Mouse (Mus musculus) CD4-positive, CD25-positive, alpha-beta regulatory T cell, adult 9 weeks (primary cell): ENCODE data around the gene Adtrp. TPM values are rescaled to one million over a fixed set of nuclear protein-coding genes. Genes with fewer than 3 reads are reported as not detected.

Experiments
- polyA plus RNA-seq: library from polyadenylated mRNA; unstranded; fragments of 100-300 nt; shearing (Covaris generic); gene quantifications from one replicate; pipeline ENCODE4 v1.2.1, GENCODE M21; 2017

The Adtrp gene
- polyA plus RNA-seq = not detected

DNA sequence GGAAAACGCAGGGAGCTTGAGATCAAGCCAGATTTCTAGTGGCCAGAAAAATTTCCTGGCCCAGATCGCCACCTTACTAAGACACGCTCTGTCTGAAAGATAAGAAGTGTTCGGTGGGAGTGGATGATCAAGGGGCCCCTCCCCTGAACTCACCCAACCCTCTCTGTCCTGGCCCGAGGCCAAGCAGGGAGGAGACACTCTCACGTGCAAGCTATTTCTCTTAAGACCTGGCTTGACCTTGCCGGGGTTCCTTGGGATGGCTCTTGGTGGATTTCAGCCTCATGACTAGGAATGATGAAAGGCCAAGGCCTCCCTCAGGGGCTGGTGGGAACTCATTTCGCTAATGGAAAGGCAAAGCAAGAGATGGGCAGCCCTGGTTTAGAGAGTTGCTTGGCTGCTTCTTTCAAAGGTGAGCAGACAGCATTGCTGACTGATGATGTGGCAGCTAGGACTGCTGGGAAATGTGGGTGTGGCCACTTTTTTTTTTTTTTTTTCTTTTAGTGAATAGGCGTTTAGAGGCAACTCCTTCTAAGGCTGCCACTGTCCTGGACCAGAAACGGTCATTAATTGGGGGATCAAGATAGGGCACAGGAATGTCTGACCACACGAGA is at the start of gene Adtrp:
Gene Adtrp, minus strand, starts transcription at position 169 of the 611 bp plus-strand sequence.

Other genes starting within 250 kb of the Adtrp start
- 7.4 TPM for gene Tmem170b, start 241.8 kb downstream of the Adtrp start, polyA plus RNA-seq
- 23.4 TPM for gene Hivep1, start 204.3 kb upstream of the Adtrp start, polyA plus RNA-seq